Mouse (Mus musculus): ENCODE measurements around the gene Rbfox3. TPM values are rescaled to one million over a fixed set of nuclear protein-coding genes. Genes with fewer than 3 reads are reported as not detected.

The Rbfox3 gene
- polyA plus RNA-seq, 1 experiment, result not detected

GRCm38 (mm10) chr11:118927081-118927480, 15.7 kb upstream of the Rbfox3 start:
- TF ChIP-seq E2F4 (IDR thresholded peaks at IDR 0.05; ENCODE audit: insufficient read depth) (no peak), REST (IDR thresholded peaks at IDR 0.05; ENCODE audit: insufficient read depth, insufficient read length) (peak; percentile 82)
- Histone ChIP-seq H3K79me2 (ENCODE audit: control insufficient read depth, insufficient read depth) (no peaks in the 10 kb centered on the region), H3K4me2 (ENCODE audit: low read depth) (no peak overlapping the region), H3K27me3 (ENCODE audit: control insufficient read depth, insufficient read depth, insufficient read length) (peaks cover 34% of the 10 kb centered on the region), H3K36me3 (ENCODE audit: control insufficient read depth, insufficient read depth) (no peaks in the 10 kb centered on the region), H3ac (ENCODE audit: control insufficient read depth, insufficient read length) (no peak overlapping the region), H3K4me3 (no peak overlapping the region)

GRCm38 (mm10) chr11:118921852-118922251, 10.5 kb upstream of the Rbfox3 start:
- Histone ChIP-seq H3ac (ENCODE audit: control insufficient read depth, insufficient read length) (no peak overlapping the region), H3K4me2 (ENCODE audit: low read depth) (no peak overlapping the region), H3K27me3 (ENCODE audit: control insufficient read depth, insufficient read depth, insufficient read length) (peaks cover 61% of the 10 kb centered on the region), H3K36me3 (ENCODE audit: control insufficient read depth, insufficient read depth) (no peaks in the 10 kb centered on the region), H3K79me2 (ENCODE audit: control insufficient read depth, insufficient read depth) (no peaks in the 10 kb centered on the region), H3K4me3 (no peak overlapping the region)
- TF ChIP-seq POLR2AphosphoS2 (IDR thresholded peaks at IDR 0.05; ENCODE audit: insufficient read length, low read depth) (no peak), TCF3 (IDR thresholded peaks at IDR 0.05; ENCODE audit: insufficient read length, low read depth) (no peak), MYOG (IDR thresholded peaks at IDR 0.05; ENCODE audit: control insufficient read depth in 1 of 3, insufficient read depth in 1 of 3, insufficient read length in 2 of 3, low read depth in 2 of 3) (no peak)

- peaks cover 44% of the 10 kb centered on the region for H3K27me3 ChIP-seq (ENCODE audit: control insufficient read depth, insufficient read depth, insufficient read length)
- H3ac ChIP-seq (ENCODE audit: control insufficient read depth, insufficient read length), result no peak overlapping the region
- H3K4me3 ChIP-seq, result no peak overlapping the region
- no peaks in the 10 kb centered on the region for H3K36me3 ChIP-seq (ENCODE audit: control insufficient read depth, insufficient read depth)
- TF ChIP-seq CEBPB (IDR thresholded peaks at IDR 0.05; ENCODE audit: insufficient read depth, poor library complexity, severe bottlenecking) (no peak), POLR2A (IDR thresholded peaks at IDR 0.05; ENCODE audit: insufficient read length, low read depth) (no peak), TCF3 (IDR thresholded peaks at IDR 0.05; ENCODE audit: insufficient read length, low read depth) (no peak), USF1 (IDR thresholded peaks at IDR 0.05; ENCODE audit: low read depth) (no peak), E2F4 (IDR thresholded peaks at IDR 0.05; ENCODE audit: insufficient read depth) (no peak), MYOG (IDR thresholded peaks at IDR 0.05; ENCODE audit: control insufficient read depth in 1 of 3, insufficient read depth in 1 of 3, insufficient read length in 2 of 3, low read depth in 2 of 3) (no peak), SRF (IDR thresholded peaks at IDR 0.05; ENCODE audit: control insufficient read depth, insufficient read length, low read depth) (no peak), POLR2AphosphoS2 (IDR thresholded peaks at IDR 0.05; ENCODE audit: insufficient read length, low read depth) (no peak), TCF12 (IDR thresholded peaks at IDR 0.05; ENCODE audit: insufficient read depth, poor library complexity, severe bottlenecking) (no peak), REST (IDR thresholded peaks at IDR 0.05; ENCODE audit: insufficient read depth, insufficient read length) (no peak), MYOD1 (IDR thresholded peaks at IDR 0.05; ENCODE audit: control insufficient read depth in 1 of 3, insufficient read length in 2 of 3, low read depth in 2 of 3) (no peak), MAX (IDR thresholded peaks at IDR 0.05; ENCODE audit: low read depth) (no peak)
- H3K4me2 ChIP-seq (ENCODE audit: low read depth), result no peak overlapping the region
- H3K79me2 ChIP-seq (ENCODE audit: control insufficient read depth, insufficient read depth), result no peaks in the 10 kb centered on the region
These were observed 5.1 kb upstream of the Rbfox3 start for GRCm38 (mm10) chr11:118916423-118917030.

- no peak overlapping the region for H3ac ChIP-seq (ENCODE audit: control insufficient read depth, insufficient read length)
- H3K79me2 ChIP-seq (ENCODE audit: control insufficient read depth, insufficient read depth), result no peaks in the 10 kb centered on the region
- peaks cover 47% of the 10 kb centered on the region for H3K27me3 ChIP-seq (ENCODE audit: control insufficient read depth, insufficient read depth, insufficient read length)
- no peaks in the 10 kb centered on the region for H3K36me3 ChIP-seq (ENCODE audit: control insufficient read depth, insufficient read depth)
- TF ChIP-seq POLR2AphosphoS2 (IDR thresholded peaks at IDR 0.05; ENCODE audit: insufficient read length, low read depth) (no peak), TCF3 (IDR thresholded peaks at IDR 0.05; ENCODE audit: insufficient read length, low read depth) (no peak)
- H3K4me3 ChIP-seq, result no peak overlapping the region
- H3K4me2 ChIP-seq (ENCODE audit: low read depth), result no peak overlapping the region
These were observed 4.5 kb upstream of the Rbfox3 start for GRCm38 (mm10) chr11:118915888-118916287.

- Histone ChIP-seq H3K27me3 (ENCODE audit: control insufficient read depth, insufficient read depth, insufficient read length) (peaks cover 63% of the 10 kb centered on the region), H3K79me2 (ENCODE audit: control insufficient read depth, insufficient read depth) (no peaks in the 10 kb centered on the region), H3K4me3 (no peak overlapping the region), H3K4me2 (ENCODE audit: low read depth) (no peak overlapping the region), H3ac (ENCODE audit: control insufficient read depth, insufficient read length) (no peak overlapping the region), H3K36me3 (ENCODE audit: control insufficient read depth, insufficient read depth) (no peaks in the 10 kb centered on the region)
- TF ChIP-seq MYOG (IDR thresholded peaks at IDR 0.05; ENCODE audit: control insufficient read depth in 1 of 3, insufficient read depth in 1 of 3, insufficient read length in 2 of 3, low read depth in 2 of 3) (no peak), USF1 (IDR thresholded peaks at IDR 0.05; ENCODE audit: low read depth) (no peak)
These were observed 1.3 kb upstream of the Rbfox3 start for GRCm38 (mm10) chr11:118912686-118913085.

- TF ChIP-seq MAX (IDR thresholded peaks at IDR 0.05; ENCODE audit: low read depth) (no peak), SRF (IDR thresholded peaks at IDR 0.05; ENCODE audit: control insufficient read depth, insufficient read length, low read depth) (no peak), USF1 (IDR thresholded peaks at IDR 0.05; ENCODE audit: low read depth) (no peak), MYOG (IDR thresholded peaks at IDR 0.05; ENCODE audit: control insufficient read depth in 1 of 3, insufficient read depth in 1 of 3, insufficient read length in 2 of 3, low read depth in 2 of 3) (no peak), TCF12 (IDR thresholded peaks at IDR 0.05; ENCODE audit: insufficient read depth, poor library complexity, severe bottlenecking) (no peak), TCF3 (IDR thresholded peaks at IDR 0.05; ENCODE audit: insufficient read length, low read depth) (no peak), REST (IDR thresholded peaks at IDR 0.05; ENCODE audit: insufficient read depth, insufficient read length) (no peak), CEBPB (IDR thresholded peaks at IDR 0.05; ENCODE audit: insufficient read depth, poor library complexity, severe bottlenecking) (no peak), E2F4 (IDR thresholded peaks at IDR 0.05; ENCODE audit: insufficient read depth) (no peak), POLR2A (IDR thresholded peaks at IDR 0.05; ENCODE audit: insufficient read length, low read depth) (no peak), POLR2AphosphoS2 (IDR thresholded peaks at IDR 0.05; ENCODE audit: insufficient read length, low read depth) (no peak), MYOD1 (IDR thresholded peaks at IDR 0.05; ENCODE audit: control insufficient read depth in 1 of 3, insufficient read length in 2 of 3, low read depth in 2 of 3) (no peak)
- Histone ChIP-seq H3ac (ENCODE audit: control insufficient read depth, insufficient read length) (no peak overlapping the region), H3K79me2 (ENCODE audit: control insufficient read depth, insufficient read depth) (no peaks in the 10 kb centered on the region), H3K4me3 (no peak overlapping the region), H3K36me3 (ENCODE audit: control insufficient read depth, insufficient read depth) (no peaks in the 10 kb centered on the region), H3K27me3 (ENCODE audit: control insufficient read depth, insufficient read depth, insufficient read length) (peaks cover 69% of the 10 kb centered on the region), H3K4me2 (ENCODE audit: low read depth) (no peak overlapping the region)
These were observed 641 bp downstream of the Rbfox3 start for GRCm38 (mm10) chr11:118910756-118911155.

All from myocyte (in vitro differentiated cells).